Mouse (Mus musculus): ENCODE data around the gene Meis2. TPM values are rescaled to one million over a fixed set of nuclear protein-coding genes. Genes with fewer than 3 reads are reported as not detected.

The Meis2 gene
- polyA plus RNA-seq, 1 experiment from 2014 or later = 71.7 TPM

DNA sequence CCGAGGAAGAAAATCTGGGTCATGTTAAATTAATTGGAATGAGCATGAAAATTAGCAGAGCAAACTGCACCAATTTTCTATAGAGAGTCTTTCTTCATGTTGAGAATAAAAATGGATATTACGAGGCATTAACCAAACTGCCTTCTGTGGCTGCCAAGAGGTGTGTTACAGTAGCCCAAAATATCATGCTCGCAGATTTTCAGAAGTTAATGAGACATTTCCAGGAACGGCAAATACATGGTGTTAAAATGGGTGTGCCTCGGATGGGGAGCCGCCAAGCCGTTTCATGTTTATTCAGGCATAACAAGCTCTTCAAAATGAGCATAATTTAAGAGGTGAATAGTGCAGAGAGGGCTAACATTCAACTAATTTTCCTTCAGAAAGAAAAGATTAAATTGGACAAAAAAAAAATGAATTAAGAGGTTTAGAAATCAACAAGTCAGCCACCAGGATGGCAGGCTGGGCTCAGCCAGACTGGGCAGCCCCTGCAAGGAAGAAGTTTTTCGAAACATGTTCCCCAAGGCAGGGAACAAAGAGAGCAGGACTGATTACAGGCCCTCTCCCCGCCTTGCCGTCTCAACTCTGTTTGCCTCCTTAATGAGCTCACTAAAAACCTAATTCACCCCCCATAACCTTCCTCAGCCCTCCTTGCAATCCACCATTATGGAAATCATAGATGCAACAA is 46.7 kb downstream of the Meis2 start:
- H3K9me3 ChIP-seq = no peaks in the 10 kb centered on the region
- no peak overlapping the region for H3K4me3 ChIP-seq
- H3K4me1 ChIP-seq = peaks cover 26% of the 10 kb centered on the region
- WGBS = 44% methylated on average over 10 of the region's 10 CpGs
- H3K36me3 ChIP-seq = no peaks in the 10 kb centered on the region
- H3K9ac ChIP-seq = no peak overlapping the region
- no peaks in the 10 kb centered on the region for H3K27me3 ChIP-seq
- 0 out of 2 replicates have a peak overlapping the region, but pooled peaks have one; percentile 37 for H3K27ac ChIP-seq
- H3K4me2 ChIP-seq (replicated peaks) = no peak overlapping the region
- ATAC-seq (ENCODE audit: insufficient number of reproducible peaks, insufficient read depth, low FRiP score, low TSS enrichment) = no peak

DNA sequence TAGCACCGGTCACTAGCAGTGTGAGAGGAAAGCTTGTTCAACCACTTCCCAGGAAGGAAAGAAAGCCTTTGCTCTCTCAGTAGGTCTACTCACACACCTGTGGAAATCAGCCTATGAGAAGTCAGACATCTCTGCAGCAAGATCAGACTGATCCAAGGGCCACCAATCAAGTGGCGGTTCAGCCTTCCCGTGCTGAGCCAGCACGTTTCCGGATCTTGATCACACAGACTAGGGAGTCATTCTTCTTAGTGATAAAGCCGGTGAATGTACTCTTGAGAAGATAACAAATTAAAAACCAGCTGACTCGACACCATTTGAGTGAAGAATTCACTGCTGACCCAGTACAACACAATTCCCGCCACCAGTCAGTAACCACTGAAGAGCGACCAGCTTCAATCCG is 50.1 kb downstream of the Meis2 start:
- no peak for ATAC-seq (ENCODE audit: insufficient number of reproducible peaks, insufficient read depth, low FRiP score, low TSS enrichment)
- Histone ChIP-seq H3K4me3 (no peak overlapping the region), H3K4me1 (peaks cover 13% of the 10 kb centered on the region), H3K9me3 (no peaks in the 10 kb centered on the region), H3K4me2 (replicated peaks) (no peak overlapping the region), H3K36me3 (no peaks in the 10 kb centered on the region), H3K27me3 (no peaks in the 10 kb centered on the region), H3K9ac (no peak overlapping the region), H3K27ac (no peak overlapping the region)
- WGBS = 84% methylated on average over 10 of the region's 10 CpGs

DNA sequence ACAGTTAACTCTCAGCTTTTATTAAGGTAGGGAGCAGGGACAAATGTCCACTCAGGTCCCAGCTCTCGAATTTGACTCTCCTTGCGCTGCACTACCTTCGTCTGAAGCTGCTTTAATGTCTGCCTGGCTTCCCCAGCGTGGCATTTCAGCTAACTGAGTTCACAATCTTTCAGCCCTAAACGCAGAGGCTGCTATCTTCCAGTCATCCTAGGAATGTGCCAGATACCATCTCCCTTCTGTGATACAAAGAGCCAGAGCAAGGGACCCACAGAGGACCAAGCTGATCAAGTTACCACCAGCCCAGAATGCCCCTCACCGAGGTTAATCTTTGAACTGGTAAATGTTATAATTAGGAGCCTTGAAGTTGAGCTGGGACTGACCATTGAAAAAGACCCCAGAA is 55.2 kb downstream of the Meis2 start:
- 10% methylated on average over 6 of the region's 6 CpGs for WGBS
- Histone ChIP-seq H3K27ac (no peak overlapping the region), H3K9ac (no peak overlapping the region), H3K4me1 (peaks cover 11% of the 10 kb centered on the region), H3K4me3 (no peak overlapping the region), H3K36me3 (no peaks in the 10 kb centered on the region), H3K27me3 (no peaks in the 10 kb centered on the region; the same call in 1 of the 2 replicates), H3K9me3 (no peaks in the 10 kb centered on the region), H3K4me2 (replicated peaks) (no peak overlapping the region)
- ATAC-seq (ENCODE audit: insufficient number of reproducible peaks, insufficient read depth, low FRiP score, low TSS enrichment) = no peak

DNA sequence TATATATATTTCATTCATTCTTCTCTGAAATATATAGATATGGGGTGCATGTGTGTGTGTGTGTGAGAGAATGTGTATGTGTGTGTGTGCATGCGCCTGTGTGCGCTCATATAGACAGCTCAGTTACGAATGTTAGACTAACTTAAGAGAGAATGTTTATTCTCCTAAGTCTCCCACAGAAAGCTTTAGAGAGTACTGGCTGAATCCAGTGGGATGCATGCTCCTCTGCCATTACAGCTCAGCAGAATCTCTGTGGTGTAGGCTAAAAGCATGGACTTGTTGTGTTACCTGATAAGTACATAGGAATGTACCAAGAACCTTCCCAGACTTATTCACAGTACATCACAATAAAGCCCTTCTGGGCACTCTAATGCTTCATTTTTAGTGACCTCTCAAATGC is 55.6 kb downstream of the Meis2 start:
- no peak overlapping the region for H3K4me2 ChIP-seq (replicated peaks)
- no peak overlapping the region for H3K4me3 ChIP-seq
- H3K9ac ChIP-seq = no peak overlapping the region
- H3K36me3 ChIP-seq = no peaks in the 10 kb centered on the region
- H3K27ac ChIP-seq = no peak overlapping the region
- no peak for ATAC-seq (ENCODE audit: insufficient number of reproducible peaks, insufficient read depth, low FRiP score, low TSS enrichment)
- peaks cover 11% of the 10 kb centered on the region for H3K4me1 ChIP-seq
- no peaks in the 10 kb centered on the region; the same call in 1 of the 2 replicates for H3K27me3 ChIP-seq
- 80% methylated on average over 3 of the region's 3 CpGs for WGBS
- no peaks in the 10 kb centered on the region for H3K9me3 ChIP-seq

DNA sequence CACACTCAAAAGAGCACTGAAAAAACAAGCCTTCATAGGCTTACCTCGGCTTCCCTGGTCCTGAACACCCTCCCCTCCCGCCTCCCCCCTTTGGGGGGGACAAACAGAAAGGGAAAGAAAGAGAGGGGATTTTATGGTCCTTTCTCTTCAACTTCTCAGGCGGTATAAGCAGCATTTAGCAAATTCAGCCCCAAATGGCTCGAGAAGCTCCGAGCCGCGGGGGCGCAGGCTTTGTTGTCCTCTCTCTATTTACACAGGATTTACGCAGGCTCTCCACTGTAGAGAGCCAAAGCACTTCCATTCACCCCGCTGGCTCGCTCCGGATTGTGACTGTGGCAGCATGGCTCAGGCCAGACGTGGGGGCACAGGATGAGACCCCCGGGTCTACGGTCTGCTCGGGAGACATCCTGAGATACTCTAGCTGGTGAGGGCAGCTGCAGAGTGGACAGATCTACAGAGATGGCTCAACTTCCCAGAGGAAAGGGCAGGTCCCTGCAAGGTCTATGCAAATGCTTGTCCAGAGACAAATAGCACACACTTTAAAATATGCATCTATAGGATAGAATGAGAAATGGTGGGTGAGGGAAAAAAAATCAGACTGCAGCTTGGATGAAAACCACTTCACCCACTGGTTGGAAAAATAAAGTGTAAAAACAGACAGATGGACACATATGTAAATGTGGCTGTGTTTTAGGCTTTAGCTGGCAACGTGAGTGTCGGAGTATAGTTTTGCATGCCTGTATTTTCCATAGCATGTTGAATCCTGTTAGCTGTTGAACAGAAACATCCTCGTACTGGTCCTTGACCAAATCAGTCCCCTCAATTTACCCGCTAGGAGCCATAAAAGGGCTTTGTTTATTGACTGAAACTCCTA is 56.3 kb downstream of the Meis2 start:
- H3K27ac ChIP-seq = 0 out of 2 replicates have a peak overlapping the region, but pooled peaks have one; percentile 41
- 0 out of 2 replicates have a peak overlapping the region, but pooled peaks have one; percentile 6 for H3K4me3 ChIP-seq
- no peak for ATAC-seq (ENCODE audit: insufficient number of reproducible peaks, insufficient read depth, low FRiP score, low TSS enrichment)
- H3K27me3 ChIP-seq = no peaks in the 10 kb centered on the region; the same call in 1 of the 2 replicates
- 25% methylated on average over 20 of the region's 20 CpGs for WGBS
- H3K9ac ChIP-seq = no peak overlapping the region
- no peaks in the 10 kb centered on the region for H3K9me3 ChIP-seq
- no peaks in the 10 kb centered on the region for H3K36me3 ChIP-seq
- peak overlapping the region; percentile 30 for H3K4me2 ChIP-seq (replicated peaks)
- peaks cover 11% of the 10 kb centered on the region for H3K4me1 ChIP-seq

DNA sequence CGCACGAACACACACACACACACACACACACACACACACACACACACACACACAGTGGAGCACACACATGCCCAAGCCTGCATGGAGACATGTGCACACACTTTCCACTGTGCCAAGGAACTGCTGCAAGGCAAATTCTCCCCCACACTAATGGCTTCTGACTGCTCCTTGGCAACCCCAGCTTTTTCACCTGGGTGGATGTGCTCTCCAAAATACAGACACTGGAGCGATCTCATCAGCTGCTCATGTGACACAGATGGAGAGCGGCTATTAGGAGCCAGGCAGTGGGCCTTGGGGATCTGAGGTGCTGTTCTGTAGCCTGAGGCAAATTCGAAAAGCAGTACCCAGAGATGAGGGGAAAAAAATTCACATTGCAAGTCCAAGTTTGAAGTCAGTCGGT is 63.3 kb downstream of the Meis2 start:
- Histone ChIP-seq H3K9me3 (no peaks in the 10 kb centered on the region), H3K27me3 (0 out of 2 replicates have a peak, but pooled peaks cover 3% of the 10 kb centered on the region), H3K4me3 (no peak overlapping the region), H3K36me3 (0 out of 2 replicates have a peak, but pooled peaks cover 3% of the 10 kb centered on the region), H3K4me1 (peaks cover 22% of the 10 kb centered on the region), H3K9ac (no peak overlapping the region), H3K4me2 (replicated peaks) (no peak overlapping the region), H3K27ac (no peak overlapping the region)
- ATAC-seq (ENCODE audit: insufficient number of reproducible peaks, insufficient read depth, low FRiP score, low TSS enrichment) = no peak
- 52% methylated on average over 6 of the region's 6 CpGs for WGBS

DNA sequence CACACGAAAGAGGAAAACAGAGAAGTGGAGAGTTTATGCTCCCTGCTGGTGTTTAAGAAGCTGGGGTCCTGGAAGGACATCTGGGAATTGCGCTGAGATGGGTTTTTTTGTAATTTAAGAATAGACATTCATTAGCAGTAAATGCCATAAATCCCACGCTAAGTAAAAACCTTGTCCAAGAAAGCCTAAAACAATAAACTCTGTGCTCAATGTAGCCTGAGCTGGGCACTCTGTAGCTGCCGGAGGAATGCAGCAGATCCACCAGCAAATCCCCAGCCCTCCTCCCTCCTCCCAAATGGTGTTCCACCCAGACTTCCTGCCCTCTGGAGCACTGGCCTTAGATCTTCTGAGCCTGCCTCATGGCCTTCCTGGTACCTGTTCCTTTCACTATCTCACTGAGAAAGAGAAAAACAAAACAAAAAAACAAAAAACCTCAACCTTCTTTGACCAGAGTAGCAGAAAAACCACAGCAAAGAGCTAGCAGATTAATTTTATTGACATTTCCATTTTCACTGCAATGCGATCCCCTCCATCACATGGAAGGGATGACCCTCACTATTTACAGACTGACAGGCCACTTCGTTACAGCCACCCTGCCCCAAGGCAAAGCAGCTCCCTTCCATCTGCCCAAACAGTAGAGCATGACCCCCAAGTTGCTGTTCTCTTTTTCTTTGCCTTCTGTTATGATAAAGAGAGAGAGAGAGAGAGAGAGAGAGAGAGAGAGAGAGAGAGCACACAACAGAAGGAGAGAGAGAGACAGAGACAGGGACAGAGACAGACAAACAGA is 64.1 kb downstream of the Meis2 start:
- peak; percentile 57; the same call in 1 of the 2 replicates for ATAC-seq (ENCODE audit: insufficient number of reproducible peaks, insufficient read depth, low FRiP score, low TSS enrichment)
- Histone ChIP-seq H3K4me3 (no peak overlapping the region), H3K27ac (no peak overlapping the region), H3K27me3 (0 out of 2 replicates have a peak, but pooled peaks cover 3% of the 10 kb centered on the region), H3K4me2 (replicated peaks) (no peak overlapping the region), H3K4me1 (peaks cover 22% of the 10 kb centered on the region), H3K9ac (no peak overlapping the region), H3K36me3 (0 out of 2 replicates have a peak, but pooled peaks cover 3% of the 10 kb centered on the region), H3K9me3 (no peaks in the 10 kb centered on the region)
- WGBS = 21% methylated on average over 6 of the region's 6 CpGs

DNA sequence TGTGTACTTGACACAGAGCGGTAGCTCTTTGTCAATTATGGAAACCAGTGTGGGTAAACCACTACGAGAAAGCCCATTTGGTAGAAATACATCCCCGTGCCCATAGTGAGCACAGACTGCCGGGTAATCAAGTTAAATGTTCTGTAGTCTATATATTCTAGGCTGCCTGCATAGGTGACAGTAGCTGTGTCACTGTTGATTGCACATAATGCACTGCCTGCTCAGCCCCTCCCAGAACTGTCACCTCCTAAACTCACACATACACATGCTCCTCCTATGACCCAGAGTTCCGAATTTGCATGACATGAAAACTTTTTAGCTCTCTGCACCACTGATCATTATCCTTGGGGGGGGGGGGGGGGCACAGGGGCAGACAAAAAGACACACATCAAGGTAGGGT is 65.1 kb downstream of the Meis2 start:
- H3K36me3 ChIP-seq = 0 out of 2 replicates have a peak, but pooled peaks cover 3% of the 10 kb centered on the region
- no peak overlapping the region for H3K4me3 ChIP-seq
- H3K27me3 ChIP-seq = 0 out of 2 replicates have a peak, but pooled peaks cover 3% of the 10 kb centered on the region
- no peak overlapping the region for H3K9ac ChIP-seq
- no peak for ATAC-seq (ENCODE audit: insufficient number of reproducible peaks, insufficient read depth, low FRiP score, low TSS enrichment)
- peaks cover 22% of the 10 kb centered on the region for H3K4me1 ChIP-seq
- H3K9me3 ChIP-seq = no peaks in the 10 kb centered on the region
- no peak overlapping the region for H3K4me2 ChIP-seq (replicated peaks)
- WGBS = 85% methylated on average over 5 of the region's 5 CpGs
- no peak overlapping the region for H3K27ac ChIP-seq

DNA sequence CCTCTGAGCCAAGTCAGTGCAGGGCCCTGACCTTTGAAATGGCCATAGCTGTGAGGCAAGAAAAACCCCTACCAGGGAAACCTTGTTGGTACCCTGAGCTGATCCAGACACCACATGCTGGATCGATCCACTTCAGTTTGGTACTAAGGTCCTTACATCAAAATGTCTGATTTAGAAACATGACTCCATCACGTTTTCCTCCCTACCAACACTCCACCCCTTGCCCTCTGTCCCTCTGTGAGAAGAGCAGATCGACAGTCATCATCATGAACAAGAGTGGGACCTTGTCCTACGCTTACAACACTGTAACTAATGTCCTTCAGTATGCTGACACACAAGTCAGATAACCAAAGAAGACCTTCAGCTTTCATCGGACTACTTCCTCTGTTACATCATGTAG is 66.8 kb downstream of the Meis2 start:
- Histone ChIP-seq H3K27me3 (0 out of 2 replicates have a peak, but pooled peaks cover 3% of the 10 kb centered on the region), H3K9me3 (no peaks in the 10 kb centered on the region), H3K4me2 (replicated peaks) (no peak overlapping the region), H3K4me3 (no peak overlapping the region), H3K9ac (no peak overlapping the region), H3K4me1 (peaks cover 33% of the 10 kb centered on the region), H3K36me3 (0 out of 2 replicates have a peak, but pooled peaks cover 3% of the 10 kb centered on the region), H3K27ac (no peak overlapping the region)
- 80% methylated on average over 5 of the region's 5 CpGs for WGBS
- ATAC-seq (ENCODE audit: insufficient number of reproducible peaks, insufficient read depth, low FRiP score, low TSS enrichment) = no peak

DNA sequence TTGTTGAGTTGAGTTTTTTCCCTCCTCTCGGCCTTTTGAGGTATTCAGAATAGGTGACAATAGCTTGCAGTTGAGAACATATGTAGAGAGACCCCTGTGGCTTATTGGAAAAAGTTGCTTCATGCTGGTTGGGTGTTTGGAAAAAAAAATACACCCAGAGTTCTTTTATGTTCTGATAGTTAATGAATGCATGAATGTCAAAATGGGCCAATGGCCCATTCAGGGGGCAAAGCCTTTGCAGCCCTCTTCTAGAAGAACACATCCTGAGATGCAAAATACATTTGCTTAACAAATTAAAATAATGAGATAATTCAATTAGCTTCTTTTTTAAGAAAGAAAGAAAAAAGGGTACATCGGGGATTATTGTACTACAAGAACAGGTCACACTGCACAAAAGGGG is 69.2 kb downstream of the Meis2 start:
- 0 out of 2 replicates have a peak, but pooled peaks cover 3% of the 10 kb centered on the region for H3K27me3 ChIP-seq
- H3K4me2 ChIP-seq (replicated peaks) = no peak overlapping the region
- 75% methylated on average over 2 of the region's 2 CpGs for WGBS
- ATAC-seq (ENCODE audit: insufficient number of reproducible peaks, insufficient read depth, low FRiP score, low TSS enrichment) = no peak
- H3K4me3 ChIP-seq = no peak overlapping the region
- H3K36me3 ChIP-seq = 0 out of 2 replicates have a peak, but pooled peaks cover 3% of the 10 kb centered on the region
- H3K9ac ChIP-seq = no peak overlapping the region
- peaks cover 18% of the 10 kb centered on the region for H3K4me1 ChIP-seq
- H3K9me3 ChIP-seq = no peaks in the 10 kb centered on the region
- no peak overlapping the region for H3K27ac ChIP-seq

DNA sequence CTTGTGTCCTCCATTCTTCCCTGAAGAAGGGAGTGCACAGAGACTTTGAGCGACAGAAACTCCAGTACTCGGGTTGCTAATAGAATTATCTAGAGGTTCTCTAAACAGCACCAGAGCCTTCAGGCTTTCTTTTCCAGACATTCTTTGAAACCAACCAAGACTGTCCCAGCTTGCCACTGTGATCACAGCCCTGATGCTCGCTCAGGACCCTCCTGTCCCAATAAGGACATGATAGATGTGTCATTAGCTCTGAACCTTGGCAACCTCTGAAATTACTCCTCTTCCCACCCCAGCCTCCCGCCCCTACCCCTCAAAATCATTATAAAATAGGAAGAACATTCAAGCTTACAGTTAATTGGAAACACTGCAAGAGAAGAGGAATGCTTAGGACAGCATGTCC is 71.8 kb downstream of the Meis2 start:
- H3K27ac ChIP-seq = peak overlapping the region; percentile 1
- H3K36me3 ChIP-seq = 0 out of 2 replicates have a peak, but pooled peaks cover 3% of the 10 kb centered on the region
- ATAC-seq (ENCODE audit: insufficient number of reproducible peaks, insufficient read depth, low FRiP score, low TSS enrichment) = no peak
- H3K27me3 ChIP-seq = 0 out of 2 replicates have a peak, but pooled peaks cover 3% of the 10 kb centered on the region
- H3K4me2 ChIP-seq (replicated peaks) = no peak overlapping the region
- WGBS = 40% methylated on average over 4 of the region's 4 CpGs
- peaks cover 11% of the 10 kb centered on the region for H3K4me1 ChIP-seq
- H3K9me3 ChIP-seq = no peaks in the 10 kb centered on the region
- H3K4me3 ChIP-seq = no peak overlapping the region
- H3K9ac ChIP-seq = no peak overlapping the region

All from embryonic facial prominence, embryonic 12.5 days (tissue).